Mouse (Mus musculus): ENCODE results near the gene Naip5.
"Not testable (repeated sequence)": the region's sequence is repeated elsewhere in the genome, so short reads cannot be mapped to it uniquely, and the experiment has no call there.

Gene Naip5

GRCm38 (mm10) chr13:100246223-100246622, at the start of gene Naip5:
TSS of gene Naip5 (minus strand) at chr13:100246323.
- not testable (repeated sequence) for ATAC-seq (ENCODE audit: insufficient number of reproducible peaks, low FRiP score, low TSS enrichment)

GRCm38 (mm10) chr13:100284611-100285010, 38.5 kb upstream of the Naip5 start:
- no peak for ATAC-seq (ENCODE audit: insufficient number of reproducible peaks, low FRiP score, low TSS enrichment)

GRCm38 (mm10) chr13:100271474-100272132, 25.5 kb upstream of the Naip5 start:
- not testable (repeated sequence) for ATAC-seq (ENCODE audit: insufficient number of reproducible peaks, low FRiP score, low TSS enrichment)

GRCm38 (mm10) chr13:100256996-100257395, 10.9 kb upstream of the Naip5 start:
- ATAC-seq (ENCODE audit: insufficient number of reproducible peaks, low FRiP score, low TSS enrichment), result not testable (repeated sequence)

- ATAC-seq (ENCODE audit: insufficient number of reproducible peaks, low FRiP score, low TSS enrichment), result not testable (repeated sequence)
These were observed 9.8 kb upstream of the Naip5 start for GRCm38 (mm10) chr13:100255925-100256324.

GRCm38 (mm10) chr13:100251897-100252296, 5.8 kb upstream of the Naip5 start:
- ATAC-seq (ENCODE audit: insufficient number of reproducible peaks, low FRiP score, low TSS enrichment), result not testable (repeated sequence)

- ATAC-seq (ENCODE audit: insufficient number of reproducible peaks, low FRiP score, low TSS enrichment), result not testable (repeated sequence)
These were observed 885 bp upstream of the Naip5 start for GRCm38 (mm10) chr13:100246896-100247519.

- ATAC-seq (ENCODE audit: insufficient number of reproducible peaks, low FRiP score, low TSS enrichment), result no peak
These were observed 2.4 kb downstream of the Naip5 start for GRCm38 (mm10) chr13:100243702-100244101.

GRCm38 (mm10) chr13:100213683-100214082, 32.4 kb downstream of the Naip5 start:
- not testable (repeated sequence) for ATAC-seq (ENCODE audit: insufficient number of reproducible peaks, low FRiP score, low TSS enrichment)

GRCm38 (mm10) chr13:100210540-100210939, 35.6 kb downstream of the Naip5 start:
- ATAC-seq (ENCODE audit: insufficient number of reproducible peaks, low FRiP score, low TSS enrichment), result no peak

GRCm38 (mm10) chr13:100203319-100203718, 42.8 kb downstream of the Naip5 start:
- no peak for ATAC-seq (ENCODE audit: insufficient number of reproducible peaks, low FRiP score, low TSS enrichment)

GRCm38 (mm10) chr13:100201659-100202333, 44.3 kb downstream of the Naip5 start, which contains the start of gene Naip2:
TSS of gene Naip2 (minus strand) at chr13:100202092.
- not testable (repeated sequence) for ATAC-seq (ENCODE audit: insufficient number of reproducible peaks, low FRiP score, low TSS enrichment)

- ATAC-seq (ENCODE audit: insufficient number of reproducible peaks, low FRiP score, low TSS enrichment), result no peak
These were observed 45.3 kb downstream of the Naip5 start for GRCm38 (mm10) chr13:100200778-100201177.

GRCm38 (mm10) chr13:100195421-100195820, 50.7 kb downstream of the Naip5 start:
- ATAC-seq (ENCODE audit: insufficient number of reproducible peaks, low FRiP score, low TSS enrichment), result no peak

- ATAC-seq (ENCODE audit: insufficient number of reproducible peaks, low FRiP score, low TSS enrichment), result not testable (repeated sequence)
These were observed 63.0 kb downstream of the Naip5 start for GRCm38 (mm10) chr13:100183111-100183510.

- ATAC-seq (ENCODE audit: insufficient number of reproducible peaks, low FRiP score, low TSS enrichment), result not testable (repeated sequence)
These were observed 71.8 kb downstream of the Naip5 start for GRCm38 (mm10) chr13:100174360-100174759.

- not testable (repeated sequence) for ATAC-seq (ENCODE audit: insufficient number of reproducible peaks, low FRiP score, low TSS enrichment)
These were observed 79.7 kb downstream of the Naip5 start for GRCm38 (mm10) chr13:100166378-100166777.

GRCm38 (mm10) chr13:100162467-100162866, 83.7 kb downstream of the Naip5 start:
- not testable (repeated sequence) for ATAC-seq (ENCODE audit: insufficient number of reproducible peaks, low FRiP score, low TSS enrichment)
